Mouse (Mus musculus): ENCODE measurements around the gene Tesmin.

DNA sequence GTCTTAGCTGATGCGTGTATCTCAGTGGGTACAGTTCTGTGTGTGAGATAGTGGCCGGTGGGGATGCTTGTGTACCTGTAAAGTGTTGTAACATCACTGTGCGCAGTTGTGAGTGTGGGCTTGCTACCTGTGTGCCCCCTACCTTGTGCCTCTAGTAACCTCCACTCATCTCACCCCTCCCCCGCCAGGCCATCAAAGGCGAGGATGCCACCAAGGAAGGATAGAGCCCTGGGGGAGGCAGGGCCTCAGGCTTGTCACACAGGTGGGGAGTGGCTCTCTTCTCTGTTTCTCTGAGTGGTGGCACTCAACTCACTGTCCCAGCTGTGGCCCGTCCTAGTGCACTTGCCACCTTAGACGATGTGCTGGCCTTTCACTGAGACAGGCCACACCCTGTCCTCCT, 42.4 kb downstream of the Tesmin start:
- no peak for TF ChIP-seq CTCF (IDR thresholded peaks at IDR 0.05; ENCODE audit: borderline replicate concordance, extremely low read depth, insufficient read depth, insufficient read length)
- TF ChIP-seq POLR2A (IDR thresholded peaks at IDR 0.05; ENCODE audit: borderline replicate concordance, extremely low read depth, insufficient read depth, insufficient read length, poor library complexity, severe bottlenecking): no peak
